Mouse (Mus musculus) cerebellum, postnatal 10 days (tissue): ENCODE data around the gene Sgcd.

Experiments
- DNase-seq, 2 experiments: peaks; one replicate each; pipeline ENCODE4 v3.0.0; 2021; ENCODE audit warnings: mixed read lengths in 2 of 2

Sgcd gene

GRCm38 (mm10) chr11:46920244-46920643, 1068.5 kb downstream of the Sgcd start:
- peak; percentile 20 to 54 for DNase-seq

DNA sequence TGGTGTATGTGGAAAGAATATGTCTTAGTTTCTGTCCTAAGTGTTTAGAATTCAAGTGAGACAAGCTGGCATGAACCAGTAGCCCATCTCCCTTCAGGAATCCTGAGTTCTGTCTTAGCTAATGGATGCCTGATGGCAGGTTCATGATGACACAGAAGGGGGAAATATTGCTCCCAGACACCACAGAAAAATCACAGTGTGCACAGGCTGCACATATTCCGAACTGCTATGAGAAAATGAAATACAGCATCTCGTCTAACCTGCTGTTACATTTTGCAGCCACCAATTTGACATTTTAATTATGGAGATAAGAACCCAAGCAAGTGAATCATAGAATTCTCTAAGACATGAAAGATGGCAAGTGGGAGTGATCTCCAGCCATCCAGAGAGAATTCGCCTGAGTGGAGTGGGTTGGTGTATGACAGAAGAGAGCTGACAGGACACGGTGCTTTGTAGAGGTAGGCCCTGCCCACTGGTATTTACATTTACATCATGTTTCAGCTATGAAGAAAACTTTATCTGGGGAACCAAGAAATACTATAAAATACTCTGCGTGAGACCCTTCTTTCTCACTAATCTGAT, 1076.0 kb downstream of the Sgcd start:
- DNase-seq: no peak

GRCm38 (mm10) chr11:46904281-46904680, 1084.5 kb downstream of the Sgcd start:
- DNase-seq: no peak

GRCm38 (mm10) chr11:46889093-46889492, 1099.7 kb downstream of the Sgcd start:
- DNase-seq: no peak

- DNase-seq: peak; percentile 65 to 69
Measured at GRCm38 (mm10) chr11:46882456-46882855, 1106.3 kb downstream of the Sgcd start.

- no peak for DNase-seq
Measured at GRCm38 (mm10) chr11:46875774-46876173, 1113.0 kb downstream of the Sgcd start.

DNA sequence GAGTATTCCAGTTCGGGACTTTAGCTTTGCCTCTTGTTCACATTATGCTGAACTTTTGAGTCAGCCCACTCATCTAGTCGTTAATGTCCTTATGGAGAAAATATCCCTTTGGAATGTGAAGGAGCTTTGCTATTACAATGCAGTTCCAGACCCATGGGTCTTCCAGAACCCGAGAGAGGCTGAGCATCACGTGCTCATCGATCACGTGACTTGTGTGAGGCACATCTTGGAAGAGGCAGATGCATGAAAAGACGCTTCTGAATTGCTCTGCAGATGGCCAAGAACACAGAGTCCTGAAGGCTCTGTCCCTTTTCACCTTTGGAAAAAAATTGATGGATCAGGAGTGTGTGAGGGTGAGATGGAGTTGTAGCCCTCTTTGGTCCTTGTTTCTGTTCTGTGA, 1120.2 kb downstream of the Sgcd start:
- no peak for DNase-seq

GRCm38 (mm10) chr11:46864809-46865208, 1124.0 kb downstream of the Sgcd start:
- peak; percentile 68 to 73 for DNase-seq

DNA sequence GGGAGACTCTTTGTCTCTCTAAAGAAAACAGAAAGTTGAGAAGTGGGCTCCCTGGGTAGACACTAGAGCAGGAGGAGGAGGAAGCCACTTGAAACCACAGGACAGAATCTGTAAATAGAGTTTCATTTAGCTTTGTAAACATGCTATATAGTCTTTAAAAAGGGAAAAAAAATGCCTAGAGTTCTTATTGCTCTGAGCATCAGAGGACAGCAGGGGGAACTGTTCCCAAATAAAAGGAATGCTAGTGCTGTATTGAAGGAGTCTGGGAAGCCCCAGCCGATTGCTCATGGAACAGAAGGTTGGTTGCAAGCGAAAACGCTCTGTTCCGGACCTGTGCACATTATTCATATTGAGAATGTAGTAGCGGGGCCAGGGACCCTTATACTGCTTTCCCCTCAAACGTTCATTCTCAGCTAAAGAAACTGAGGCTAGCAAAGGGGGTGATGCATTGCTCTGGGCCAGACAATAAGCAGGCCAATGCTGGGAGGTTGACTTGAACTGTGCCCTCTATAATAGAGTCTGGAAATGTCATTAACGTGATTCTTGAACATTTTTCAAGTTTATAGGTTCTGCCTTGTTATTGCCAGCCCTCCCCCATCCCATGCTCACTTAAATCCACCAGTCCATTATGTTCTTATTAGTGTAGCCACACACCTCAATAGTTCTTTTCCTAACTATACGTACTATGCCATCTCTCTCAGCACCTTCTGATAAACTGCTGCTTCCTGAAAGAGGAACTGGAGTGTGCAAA, 1140.4 kb downstream of the Sgcd start:
- peak; percentile 34 to 38 for DNase-seq

DNA sequence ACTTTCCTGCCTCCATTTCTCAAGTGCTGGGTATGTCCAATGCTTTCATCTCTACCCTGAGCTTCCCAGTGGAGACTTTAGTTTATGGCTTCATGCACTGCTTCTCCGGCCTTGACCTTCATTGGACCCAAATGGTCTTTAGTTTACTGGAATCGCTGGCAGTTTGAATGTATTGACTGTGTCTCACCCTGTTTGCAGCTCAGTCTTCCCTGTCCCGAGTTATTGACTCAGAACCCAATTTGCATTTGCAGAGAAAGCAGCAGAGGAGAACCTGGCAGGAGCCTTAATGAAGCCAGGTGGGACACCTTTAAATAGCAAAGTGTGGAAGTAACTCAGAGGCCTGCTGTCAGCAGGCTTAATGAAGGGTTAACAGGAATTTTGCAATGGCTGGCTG, 1140.9 kb downstream of the Sgcd start:
- DNase-seq: no peak

DNA sequence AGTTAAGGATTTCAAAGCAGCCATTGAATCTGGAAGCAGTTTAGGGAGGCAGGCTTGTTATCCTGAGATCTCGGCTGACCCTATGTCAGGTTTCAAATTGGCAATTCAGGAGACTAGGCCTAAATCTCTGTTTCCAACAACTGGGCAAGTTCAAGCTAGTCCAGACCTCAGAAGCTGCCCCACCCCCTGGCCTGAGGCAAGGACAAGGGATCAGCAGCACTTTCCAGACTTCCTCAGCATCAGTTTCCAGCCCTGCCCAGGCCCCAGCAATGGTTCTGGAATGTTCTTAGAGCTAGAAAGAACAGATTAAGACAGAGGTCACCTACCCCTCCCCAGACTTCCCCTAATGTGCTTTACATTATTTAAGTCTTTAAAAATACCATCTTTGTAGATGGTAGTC, 1142.1 kb downstream of the Sgcd start:
- DNase-seq: no peak
